Mouse (Mus musculus): ENCODE data around the gene Epha4. TPM values are rescaled to one million over a fixed set of nuclear protein-coding genes. Genes with fewer than 3 reads are reported as not detected.

Epha4 gene
- total and polyA plus RNA-seq, 3 experiments, result 3.9 to 26.0 (median 13.0) TPM

- TF ChIP-seq ELF1 (IDR thresholded peaks at IDR 0.05; ENCODE audit: low read depth, low read length), result no peak
- peak; percentile 68; the same call in 1 of the 2 replicates for TF ChIP-seq MAX (IDR thresholded peaks at IDR 0.05; ENCODE audit: low read length)
- peak; percentile 19; the same call in 1 of the 2 replicates for TF ChIP-seq USF1 (IDR thresholded peaks at IDR 0.05; ENCODE audit: low read depth, low read length)
- peak; percentile 11; the same call in 1 of the 2 replicates for TF ChIP-seq SIN3A (IDR thresholded peaks at IDR 0.05; ENCODE audit: low read length)
- TF ChIP-seq HCFC1 (IDR thresholded peaks at IDR 0.05; ENCODE audit: low read depth, low read length), result no peak
- no peak for TF ChIP-seq ZC3H11A (IDR thresholded peaks at IDR 0.05; ENCODE audit: low read depth, low read length)
These were observed 10.1 kb downstream of the Epha4 start (continued) for GRCm38 (mm10) chr1:77504813-77505212.

GRCm38 (mm10) chr1:77503711-77504181 lies 11.1 kb downstream of the Epha4 start:
- Histone ChIP-seq H3K4me3 (replicated peaks in 1 of 3; ENCODE audit: low read depth in 2 of 3, low read length in 2 of 3, poor library complexity in 1 of 3) (peak overlapping the region in 1 of 3 experiments; percentile 33), H3K4me1 (ENCODE audit: control insufficient read depth in 1 of 2, insufficient read depth in 2 of 2) (peaks cover 3 to 89% of the 10 kb centered on the region in 2 experiments), H3K27me3 (replicated peaks) (no peaks in the 10 kb centered on the region), H3K27ac (ENCODE audit: insufficient read depth, low read depth) (peak overlapping the region; percentile 91), H3K79me2 (replicated peaks; ENCODE audit: control insufficient read depth, extremely low read depth, insufficient read depth, poor library complexity, severe bottlenecking) (peaks cover 51% of the 10 kb centered on the region), H3K36me3 (replicated peaks in 1 of 2; ENCODE audit: control insufficient read depth in 1 of 2, insufficient read depth in 1 of 2, low read length in 1 of 2) (peaks cover 14 to 23% of the 10 kb centered on the region in 2 experiments), H3K9ac (ENCODE audit: insufficient read depth, low read depth) (peak overlapping the region; percentile 76), H3K4me2 (ENCODE audit: insufficient read depth, low read depth, poor library complexity, severe bottlenecking) (peak overlapping the region; percentile 69), H3K9me3 (replicated peaks; ENCODE audit: low read length) (no peaks in the 10 kb centered on the region)
- dilution Hi-C loops (cut with MboI; ENCODE audit: extremely low pct_ligation_motif_present, extremely low pct_unique_long_range_greater_than_20kb, low sequenced_read_pairs) (no loop called here), in situ Hi-C loops (cut with MboI; ENCODE audit: low pct_ligation_motif_present, low pct_unique_long_range_greater_than_20kb, low sequenced_read_pairs) (loop anchor here (25.0 kb wide), 2 partner anchors 316 to 416 kb away; no protein-coding TSS in a partner anchor)
- peak; percentile 87 for DNase-seq (ENCODE audit: extremely low read depth)
- TF ChIP-seq TBP (conservative IDR thresholded peaks at IDR 0.05; ENCODE audit: low read depth, low read length) (peak; percentile 70), KAT2A (IDR thresholded peaks at IDR 0.05; ENCODE audit: insufficient replicate concordance, low read length) (peak; percentile 42; the same call in 1 of the 2 replicates), ZNF384 (IDR thresholded peaks at IDR 0.05; ENCODE audit: low read depth, low read length) (peak; percentile 45; the same call in 1 of the 2 replicates), ETS1 (conservative IDR thresholded peaks at IDR 0.05; ENCODE audit: low read depth, low read length) (peak; percentile 95), USF2 (conservative IDR thresholded peaks at IDR 0.05; ENCODE audit: low read depth, low read length) (no peak), PAX5 (IDR thresholded peaks at IDR 0.05; ENCODE audit: low read length) (no peak), ELF1 (IDR thresholded peaks at IDR 0.05; ENCODE audit: low read depth, low read length) (no peak), USF1 (IDR thresholded peaks at IDR 0.05; ENCODE audit: low read depth, low read length) (no peak), ZMIZ1 (IDR thresholded peaks at IDR 0.05; ENCODE audit: low read depth, low read length) (peak; percentile 64; the same call in 1 of the 2 replicates), RAD21 (IDR thresholded peaks at IDR 0.05; ENCODE audit: low read depth, low read length) (no peak; the same call in none of the 2 replicates), E2F4 (IDR thresholded peaks at IDR 0.05; ENCODE audit: insufficient replicate concordance, low read depth, low read length) (0 out of 2 replicates have a peak, but pooled peaks have one; percentile 56), SIN3A (IDR thresholded peaks at IDR 0.05; ENCODE audit: low read length) (peak; percentile 97), TCF12 (IDR thresholded peaks at IDR 0.05; ENCODE audit: low read depth, low read length) (peak; percentile 76), HCFC1 (IDR thresholded peaks at IDR 0.05; ENCODE audit: low read depth, low read length) (peak; percentile 2; the same call in 1 of the 2 replicates), MYC (IDR thresholded peaks at IDR 0.05; ENCODE audit: low read depth, low read length) (peak; percentile 41; the same call in 1 of the 2 replicates), IRF4 (IDR thresholded peaks at IDR 0.05; ENCODE audit: low read depth, low read length) (peak; percentile 70), EP300 (IDR thresholded peaks at IDR 0.05; ENCODE audit: low read length) (peak; percentile 80), ZC3H11A (IDR thresholded peaks at IDR 0.05; ENCODE audit: low read depth, low read length) (no peak), CTCF (conservative IDR thresholded peaks at IDR 0.05 in 1 of 2, IDR thresholded peaks at IDR 0.05 in 1 of 2; ENCODE audit: low read depth in 2 of 2, low read length in 2 of 2) (no peak), MEF2A (IDR thresholded peaks at IDR 0.05; ENCODE audit: borderline replicate concordance, low read depth, low read length) (peak; percentile 89), JUND (conservative IDR thresholded peaks at IDR 0.05; ENCODE audit: low read depth, low read length) (peak; percentile 68; the same call in 1 of the 2 replicates), POLR2AphosphoS2 (IDR thresholded peaks at IDR 0.05; ENCODE audit: low read depth, low read length) (no peak), RCOR1 (conservative IDR thresholded peaks at IDR 0.05; ENCODE audit: low read depth, low read length) (peak; percentile 50; the same call in 1 of the 2 replicates), MAFK (IDR thresholded peaks at IDR 0.05; ENCODE audit: insufficient replicate concordance, low read length) (peak; percentile 87), GABPA (IDR thresholded peaks at IDR 0.05; ENCODE audit: insufficient replicate concordance, low read depth, low read length) (no peak), JUN (IDR thresholded peaks at IDR 0.05; ENCODE audit: insufficient read depth, low read depth, low read length) (peak; percentile 62), SMC3 (IDR thresholded peaks at IDR 0.05; ENCODE audit: low read depth, low read length) (no peak), ZKSCAN1 (IDR thresholded peaks at IDR 0.05; ENCODE audit: borderline replicate concordance, low read depth, low read length) (no peak), BHLHE40 (IDR thresholded peaks at IDR 0.05; ENCODE audit: low read depth, low read length) (peak; percentile 73), POLR2A (IDR thresholded peaks at IDR 0.05; ENCODE audit: low read depth, low read length) (peak; percentile 51), NRF1 (IDR thresholded peaks at IDR 0.05; ENCODE audit: low read depth, low read length) (peak; percentile 48), UBTF (IDR thresholded peaks at IDR 0.05; ENCODE audit: low read depth, low read length) (no peak), MXI1 (IDR thresholded peaks at IDR 0.05; ENCODE audit: low read depth, low read length) (peak; percentile 63), NELFE (IDR thresholded peaks at IDR 0.05; ENCODE audit: low read depth, low read length) (peak; percentile 55; the same call in 1 of the 2 replicates), MAX (IDR thresholded peaks at IDR 0.05; ENCODE audit: low read length) (0 out of 2 replicates have a peak, but pooled peaks have one; percentile 33)
